35 mouse cellular contexts compared by ENCODE assay signal in genomic region chr3:138293298-138293895, GRCm38 (mm10). TPM values are rescaled to one million over a fixed set of nuclear protein-coding genes. Genes with fewer than 3 reads are reported as not detected.
DNase-seq lines count a peak whose midpoint lies in the region; ATAC-seq and TF ChIP-seq lines count a peak whose summit lies in the region.
"Had no signal": no experiment of that assay in that cellular context is flagged by ENCODE, and none has a peak within 500 bp of the region (broad histone marks: within the 10 kb centered on the region; RNA-seq: fewer than 3 reads in every experiment).

No protein-coding gene starts in this region.

- H3K4me1 ChIP-seq in lung, embryonic 15.5 days: no peaks in the 10 kb centered on the region
- no peaks in the 10 kb centered on the region for H3K4me1 ChIP-seq in intestine, embryonic 14.5 days (replicated peaks; ENCODE audit: control insufficient read depth, insufficient read depth, low read length)
- H3K4me1 ChIP-seq in intestine, postnatal 0 days (replicated peaks; ENCODE audit: control insufficient read depth, insufficient read depth, low read length): no peaks in the 10 kb centered on the region
- H3K4me1 ChIP-seq: heart, embryonic 13.5 days; hindbrain, embryonic 15.5 days; limb, embryonic 13.5 days; liver, embryonic 13.5 days; megakaryocyte, embryonic 14.5 days; midbrain, embryonic 12.5 days; neural tube, embryonic 13.5 days had no signal

- peak; percentile 51; the same call in 1 of the 2 replicates for ATAC-seq in lung, embryonic 15.5 days (ENCODE audit: borderline replicate concordance, extremely low read depth, low FRiP score, low TSS enrichment)
- ATAC-seq in intestine, embryonic 14.5 days (replicated peaks; ENCODE audit: low FRiP score, low TSS enrichment, low read depth): no peak
- peak; percentile 86 for ATAC-seq in intestine, postnatal 0 days
- ATAC-seq: CD4-positive, CD25-positive, alpha-beta regulatory T cell, adult 4 months; forebrain, embryonic 16.5 days; inflammation-experienced regulatory T-cells, adult 6 months had no signal

- no peak overlapping the region for H3K9ac ChIP-seq in lung, embryonic 15.5 days
- no peak overlapping the region for H3K9ac ChIP-seq in intestine, embryonic 14.5 days (ENCODE audit: low read length)
- no peak overlapping the region for H3K9ac ChIP-seq in intestine, postnatal 0 days (ENCODE audit: low read depth, low read length)
- H3K9ac ChIP-seq: heart, embryonic 13.5 days; hindbrain, embryonic 15.5 days; limb, embryonic 13.5 days; liver, embryonic 13.5 days; midbrain, embryonic 12.5 days; neural tube, embryonic 13.5 days had no signal

- peaks cover 9% of the 10 kb centered on the region; the same call in 1 of the 2 replicates for H3K9me3 ChIP-seq in lung, embryonic 15.5 days
- H3K9me3 ChIP-seq in intestine, embryonic 14.5 days (ENCODE audit: control insufficient read depth, low read length): 0 out of 2 replicates have a peak, but pooled peaks cover 4% of the 10 kb centered on the region
- H3K9me3 ChIP-seq in intestine, postnatal 0 days (ENCODE audit: control insufficient read depth): no peaks in the 10 kb centered on the region; the same call in 1 of the 2 replicates
- H3K9me3 ChIP-seq: liver, embryonic 13.5 days had no signal

- 0 out of 2 replicates have a peak overlapping the region, but pooled peaks have one; percentile 51 for H3K27ac ChIP-seq in lung, embryonic 15.5 days
- H3K27ac ChIP-seq in intestine, embryonic 14.5 days (ENCODE audit: low read depth): no peak overlapping the region
- no peak overlapping the region for H3K27ac ChIP-seq in intestine, postnatal 0 days (ENCODE audit: low read depth, low read length)
- H3K27ac ChIP-seq: gastrocnemius, adult 2 months; heart, embryonic 13.5 days; hindbrain, embryonic 10.5 days; hindbrain, embryonic 15.5 days; kidney, postnatal 0 days; limb, embryonic 13.5 days; liver, embryonic 13.5 days; midbrain, embryonic 12.5 days; neural tube, embryonic 13.5 days had no signal

- no peak overlapping the region for H3K4me2 ChIP-seq in lung, embryonic 15.5 days
- H3K4me2 ChIP-seq in intestine, embryonic 14.5 days (ENCODE audit: low read length): no peak overlapping the region
- H3K4me2 ChIP-seq in intestine, postnatal 0 days (replicated peaks; ENCODE audit: low read depth): no peak overlapping the region
- H3K4me2 ChIP-seq: heart, embryonic 13.5 days; hindbrain, embryonic 15.5 days; limb, embryonic 13.5 days; liver, embryonic 13.5 days; midbrain, embryonic 12.5 days; neural tube, embryonic 13.5 days had no signal

- peak; percentile 86 for DNase-seq in heart, adult 11 months
- no peak for DNase-seq in heart, adult 18-20 months
- no peak for DNase-seq in lung, postnatal 36 days
- peak; percentile 41 for DNase-seq in intestine, embryonic 14.5 days (ENCODE audit: low spot score)
- DNase-seq in spleen, postnatal 4 days (ENCODE audit: low spot score in 2 of 2): no peak
- DNase-seq: cerebellum, adult 18-20 months; cerebellum, postnatal 10 days; gastrocnemius, adult 2 months; gastrocnemius, postnatal 36 days; heart, postnatal 10 days; kidney, postnatal 4 days; liver, embryonic 13.5 days; thymus, postnatal 14 days had no signal

- peaks cover 21% of the 10 kb centered on the region for H3K36me3 ChIP-seq in lung, embryonic 15.5 days
- H3K36me3 ChIP-seq in intestine, embryonic 14.5 days (ENCODE audit: control insufficient read depth, insufficient read depth, low read length): no peaks in the 10 kb centered on the region
- H3K36me3 ChIP-seq in intestine, postnatal 0 days (ENCODE audit: control insufficient read depth, insufficient read depth): peaks cover 17% of the 10 kb centered on the region
- H3K36me3 ChIP-seq: heart, embryonic 13.5 days; hindbrain, embryonic 10.5 days; hindbrain, embryonic 15.5 days; limb, embryonic 13.5 days; liver, embryonic 13.5 days; midbrain, embryonic 12.5 days; neural tube, embryonic 13.5 days had no signal

- no peaks in the 10 kb centered on the region for H3K27me3 ChIP-seq in lung, embryonic 15.5 days
- no peaks in the 10 kb centered on the region for H3K27me3 ChIP-seq in intestine, embryonic 14.5 days (replicated peaks; ENCODE audit: control insufficient read depth, insufficient read depth, low read length)
- no peaks in the 10 kb centered on the region for H3K27me3 ChIP-seq in intestine, postnatal 0 days (replicated peaks; ENCODE audit: control insufficient read depth, insufficient read depth, low read length)
- H3K27me3 ChIP-seq: heart, embryonic 13.5 days; hindbrain, embryonic 15.5 days; limb, embryonic 13.5 days; liver, embryonic 13.5 days; megakaryocyte, embryonic 14.5 days; midbrain, embryonic 12.5 days; neural tube, embryonic 13.5 days had no signal

- no peak overlapping the region for H3K4me3 ChIP-seq in lung, embryonic 15.5 days
- H3K4me3 ChIP-seq in intestine, embryonic 14.5 days (ENCODE audit: low read depth, low read length): no peak overlapping the region
- no peak overlapping the region for H3K4me3 ChIP-seq in intestine, postnatal 0 days (ENCODE audit: low read depth, low read length)
- H3K4me3 ChIP-seq: erythroblast, embryonic 14.5 days; gastrocnemius, adult 2 months; heart, embryonic 13.5 days; hindbrain, embryonic 10.5 days; hindbrain, embryonic 15.5 days; limb, embryonic 13.5 days; liver, embryonic 13.5 days; megakaryocyte, embryonic 14.5 days; midbrain, embryonic 12.5 days; neural tube, embryonic 13.5 days had no signal

- no peak for TF ChIP-seq CTCF in intestine, postnatal 0 days (IDR thresholded peaks at IDR 0.05; ENCODE audit: low read depth)

- WGBS in lung, embryonic 15.5 days: 78% methylated on average over 7 of the region's 7 CpGs
- WGBS in intestine, embryonic 14.5 days: 83% methylated on average over 7 of the region's 7 CpGs
- WGBS in intestine, postnatal 0 days: 66% methylated on average over 7 of the region's 7 CpGs

RNA-seq across cellular contexts. Expression of gene Adh6a, which starts 19.7 kb away (rescaled TPM):
- total RNA-seq in heart, adult 18-20 months (2021): not detected
- polyA plus RNA-seq in lung, embryonic 15.5 days (2015; fragmentation: Nextera tagmentation; extraction: Ambion mirVana): 0.11 TPM in 1 of 2 replicates, not detected in the other
- polyA plus RNA-seq in intestine, embryonic 14.5 days (2014; fragmentation: Nextera tagmentation; extraction: Ambion mirVana): 0.31 TPM in 2 replicates
- polyA plus RNA-seq in intestine, postnatal 0 days (2015; fragmentation: Nextera tagmentation; extraction: Ambion mirVana): 6.1 and 9.2 TPM in 2 replicates
- total RNA-seq: common myeloid progenitor, adult 5-6 weeks; gastrocnemius, adult 2 months; gastrocnemius, postnatal 36 days; heart, adult 8-10 months; heart, postnatal 10 days; layer of hippocampus, adult 8-10 months; layer of hippocampus, postnatal 25 days; left cerebral cortex, adult 8-10 months; left cerebral cortex, postnatal 36 days had no signal
- polyA plus RNA-seq: brain, embryonic 14.5 days; CD4-positive, CD25-positive, alpha-beta regulatory T cell, adult 4 months; erythroblast, embryonic 14.5 days; forebrain, embryonic 11.5 days; forebrain, embryonic 16.5 days; heart, embryonic 13.5 days; hindbrain, embryonic 10.5 days; hindbrain, embryonic 15.5 days; inflammation-experienced regulatory T-cells, adult 6 months; limb, embryonic 13.5 days; liver, embryonic 13.5 days; midbrain, embryonic 12.5 days had no signal

RNA-seq across cellular contexts. Expression of gene Adh1, which starts 32.6 kb away (rescaled TPM):
- total RNA-seq in heart, adult 18-20 months (2021): 10 to 100 TPM; 31.3 to 42.9 TPM
- 1,171 and 1,249 TPM in 2 replicates for polyA plus RNA-seq in lung, embryonic 15.5 days (2015; fragmentation: Nextera tagmentation; extraction: Ambion mirVana)
- polyA plus RNA-seq in intestine, embryonic 14.5 days (2014; fragmentation: Nextera tagmentation; extraction: Ambion mirVana): 14.9 and 22.9 TPM in 2 replicates
- 101 and 113 TPM in 2 replicates for polyA plus RNA-seq in intestine, postnatal 0 days (2015; fragmentation: Nextera tagmentation; extraction: Ambion mirVana)
- total RNA-seq: common myeloid progenitor, adult 5-6 weeks had no signal
- polyA plus RNA-seq: erythroblast, embryonic 14.5 days had no signal

RNA-seq across cellular contexts. Expression of gene Adh6b, which starts 48.2 kb away (rescaled TPM):
- total RNA-seq in heart, adult 18-20 months (2021): 1 to 10 TPM; 1.2 to 2.2 TPM
- polyA plus RNA-seq in lung, embryonic 15.5 days (2015; fragmentation: Nextera tagmentation; extraction: Ambion mirVana): 0.16 TPM in 2 replicates
- 0.11 TPM in 1 of 2 replicates, not detected in the other for polyA plus RNA-seq in intestine, embryonic 14.5 days (2014; fragmentation: Nextera tagmentation; extraction: Ambion mirVana)
- not detected in 2 replicates for polyA plus RNA-seq in intestine, postnatal 0 days (2015; fragmentation: Nextera tagmentation; extraction: Ambion mirVana)
- total RNA-seq: common myeloid progenitor, adult 5-6 weeks; gastrocnemius, adult 2 months; gastrocnemius, postnatal 36 days; layer of hippocampus, adult 8-10 months; layer of hippocampus, postnatal 25 days; left cerebral cortex, adult 8-10 months; left cerebral cortex, postnatal 36 days had no signal
- polyA plus RNA-seq: CD4-positive, CD25-positive, alpha-beta regulatory T cell, adult 4 months; erythroblast, embryonic 14.5 days; forebrain, embryonic 16.5 days; hindbrain, embryonic 15.5 days; inflammation-experienced regulatory T-cells, adult 6 months had no signal

Comparison
In these comparisons a context has a peak if more than half of its experiments do, and no peak if none do; other contexts are left out.
1. DNase-seq: peak in heart, adult 11 months (single experiment) and intestine, embryonic 14.5 days (single experiment); none in heart, adult 18-20 months (0 of 2), lung, postnatal 36 days (single experiment) and spleen, postnatal 4 days (0 of 2).
2. RNA of gene Adh1, which starts 32.6 kb away (polyA plus RNA-seq): 1,171 to 1,249 TPM in lung, embryonic 15.5 days; 101 to 113 TPM in intestine, postnatal 0 days and 14.9 to 22.9 TPM in intestine, embryonic 14.5 days; every median in the first group is over 10 times any median in the second.